Mouse (Mus musculus): ENCODE data around the gene B3galt1.

DNA sequence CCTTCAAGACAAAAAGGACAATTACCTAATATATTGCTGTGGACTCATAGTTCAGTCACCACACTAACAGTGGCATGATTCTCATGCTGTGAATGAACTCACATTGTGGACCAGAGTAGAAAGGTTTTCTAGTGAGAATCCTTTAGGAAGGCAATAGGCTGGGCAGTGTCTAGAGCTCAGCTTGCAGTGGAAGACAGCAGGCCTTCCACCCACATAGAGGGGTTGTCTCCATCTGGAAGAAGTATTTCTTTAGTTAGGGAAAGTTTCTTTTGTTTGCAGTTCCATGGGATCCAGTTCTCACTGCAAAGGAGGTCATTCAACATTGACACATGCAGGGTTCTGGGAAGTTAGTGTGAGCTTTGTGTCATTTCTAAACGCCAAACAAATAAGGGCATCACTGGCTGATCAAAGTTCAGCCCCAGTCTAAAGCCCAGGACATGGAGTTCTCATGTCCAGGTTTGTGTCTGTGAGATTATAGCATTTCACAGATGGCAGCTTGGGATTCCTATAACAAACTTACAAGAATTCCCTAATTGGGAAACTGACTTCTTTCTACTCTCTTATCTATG, 316.1 kb downstream of the B3galt1 start:
- TF ChIP-seq POLR2A (IDR thresholded peaks at IDR 0.05; ENCODE audit: insufficient read depth, low read length) (no peak), EP300 (IDR thresholded peaks at IDR 0.05; ENCODE audit: insufficient read depth, low read depth, low read length) (no peak)
